Mouse (Mus musculus) gastrocnemius, adult 18-20 months (tissue): Measurements from ENCODE around the gene Krtdap. TPM values are rescaled to one million over a fixed set of nuclear protein-coding genes. Genes with fewer than 3 reads are reported as not detected.
"Not testable (repeated sequence)": the region's sequence is repeated elsewhere in the genome, so short reads cannot be mapped to it uniquely, and the experiment has no call there.

ENCODE experiments used
- DNase-seq: peaks from one replicate; pipeline ENCODE4 v3.0.0; 2021; ENCODE audit warnings: low spot score
- total RNA-seq, 2 experiments: library from RNA; stranded (reverse); gene quantifications; 2 replicates each; pipeline ENCODE4 v1.2.3; 2021

Gene Krtdap
- total RNA-seq, 2 experiments from 2014 or later, result 2.1 TPM; not detected in 1

DNA sequence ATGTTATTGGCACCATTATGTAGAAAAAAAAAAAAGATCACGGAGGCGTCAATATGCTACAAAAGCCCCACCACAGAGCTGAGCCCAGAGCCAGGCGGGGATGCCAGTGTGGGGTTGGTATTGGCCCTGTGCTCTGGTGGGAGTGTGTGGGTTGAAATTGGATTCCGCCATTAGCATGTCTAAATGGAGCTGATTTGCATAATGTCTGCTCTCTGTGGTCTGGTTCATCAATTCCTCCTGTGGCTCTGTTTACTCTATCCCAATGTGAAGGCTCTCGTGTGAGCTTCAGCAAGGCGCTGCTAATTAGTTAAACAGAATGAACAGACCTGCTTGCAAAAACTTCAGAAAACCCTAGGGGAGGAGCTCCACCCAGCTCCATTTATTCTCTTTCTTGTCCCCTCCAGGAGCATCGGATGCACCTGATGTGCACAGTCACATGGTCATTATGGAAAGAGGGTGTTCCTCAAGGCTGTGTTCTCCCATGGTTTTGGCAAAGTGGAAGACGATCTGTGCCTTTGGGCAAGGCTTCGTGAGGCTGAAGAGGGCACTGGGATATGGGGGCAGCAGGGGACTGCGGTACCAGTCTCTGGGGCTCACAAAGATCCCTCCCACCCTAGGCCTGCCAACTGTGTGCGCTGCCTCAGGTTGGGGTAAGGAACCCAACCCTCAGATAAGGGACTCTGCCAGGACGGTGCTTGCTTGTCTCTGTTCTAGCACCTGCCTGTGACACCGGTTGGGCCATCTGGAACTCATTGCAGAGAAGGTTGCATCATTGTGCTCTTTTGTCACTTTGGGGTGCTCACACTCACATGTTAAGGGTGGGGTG is 1.8 kb upstream of the Krtdap start:
- no peak for DNase-seq

DNA sequence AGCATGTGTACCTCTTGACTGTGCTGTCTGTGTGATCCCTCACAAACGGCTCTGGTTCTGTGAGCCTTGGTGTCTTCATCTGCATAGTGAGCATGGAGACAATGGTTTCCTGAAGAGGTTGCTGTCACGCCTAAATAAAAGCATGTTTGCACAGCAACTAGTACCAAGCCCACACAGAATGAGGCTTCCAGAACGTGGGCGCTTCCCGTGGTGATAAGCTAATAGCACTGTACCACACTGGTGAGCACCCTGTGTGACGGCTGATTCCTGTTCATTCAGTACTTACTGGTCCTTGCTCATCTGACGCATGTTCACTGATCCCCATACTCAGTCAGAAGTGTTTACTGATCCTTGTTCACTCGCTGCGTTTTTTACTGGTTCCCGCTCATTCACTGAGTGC is 2.4 kb downstream of the Krtdap start:
- no peak for DNase-seq

DNA sequence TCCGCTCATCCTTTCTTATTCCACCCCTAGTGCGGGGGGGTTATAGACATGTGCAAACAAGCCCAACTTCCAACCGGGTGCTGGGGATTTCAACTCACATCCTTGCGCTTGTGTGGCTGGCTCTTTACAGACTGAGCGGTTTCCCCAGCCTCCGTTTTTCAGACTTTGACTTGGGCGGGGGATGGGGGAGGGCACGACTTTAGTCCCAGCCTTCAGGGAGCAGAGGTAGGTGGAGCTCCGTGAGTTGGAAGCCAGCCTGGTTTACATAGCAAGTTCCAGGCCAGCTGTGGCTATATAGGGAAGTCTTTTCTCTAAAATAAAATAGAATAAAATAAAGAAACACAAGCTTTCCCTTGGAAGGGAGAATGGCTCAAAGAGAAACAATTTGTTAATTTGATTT is 4.2 kb downstream of the Krtdap start:
- no peak for DNase-seq

DNA sequence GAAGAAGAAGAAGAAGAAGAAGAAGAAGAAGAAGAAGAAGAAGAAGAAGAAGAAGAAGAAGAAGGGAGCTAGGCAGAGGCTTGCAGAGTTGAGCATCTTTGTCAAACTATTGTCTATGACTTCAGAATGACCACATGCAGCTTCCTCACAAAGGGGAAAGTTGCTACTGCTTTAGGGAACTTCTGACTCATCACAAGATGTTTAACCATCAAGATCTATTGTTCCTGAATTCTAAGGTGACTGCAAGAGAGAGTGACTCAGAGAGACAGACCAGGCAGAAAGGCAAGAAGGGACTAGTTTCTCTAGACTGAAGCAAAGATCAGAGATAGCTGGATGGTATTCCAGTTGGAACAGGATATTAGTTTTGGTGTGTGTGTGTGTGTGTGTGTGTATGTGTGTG is 7.2 kb downstream of the Krtdap start:
- DNase-seq, result no peak

DNA sequence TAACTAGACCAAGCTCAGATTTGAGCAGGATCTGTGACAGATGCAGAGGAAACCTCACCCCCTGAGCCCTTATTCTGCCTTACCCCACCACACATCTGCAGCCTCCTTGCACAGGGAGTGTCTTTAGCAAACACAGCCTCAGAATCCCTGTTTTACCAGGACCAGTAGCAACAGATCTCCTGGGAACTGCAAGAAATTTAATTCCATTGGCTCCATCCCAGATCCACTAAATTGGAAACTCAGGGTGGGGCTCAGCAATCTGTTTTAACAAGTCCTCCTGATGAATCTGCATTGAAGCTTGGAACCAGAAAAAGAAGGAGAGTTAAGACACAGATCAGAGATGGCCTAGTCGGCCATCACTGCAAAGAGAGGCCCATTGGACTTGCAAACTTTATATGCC is 9.1 kb downstream of the Krtdap start:
- no peak for DNase-seq

DNA sequence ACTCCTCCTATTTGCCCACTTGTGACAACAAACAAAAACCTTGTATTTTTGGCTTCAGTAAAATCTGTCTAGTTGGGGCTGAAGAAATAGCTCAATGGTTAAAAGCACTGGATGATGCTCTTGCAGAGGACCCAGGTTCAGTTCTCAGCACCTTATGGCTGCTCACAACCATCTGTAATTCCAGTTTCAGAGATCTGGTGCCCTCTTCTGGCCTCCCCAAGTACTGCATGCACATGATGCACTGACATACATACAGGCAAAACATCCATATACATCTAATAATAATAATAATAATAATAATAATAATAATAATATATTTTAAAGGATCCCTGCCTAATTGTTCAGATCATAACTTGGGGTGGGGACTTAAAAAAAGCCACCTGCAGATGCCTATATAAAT is 13.0 kb downstream of the Krtdap start:
- no peak for DNase-seq

DNA sequence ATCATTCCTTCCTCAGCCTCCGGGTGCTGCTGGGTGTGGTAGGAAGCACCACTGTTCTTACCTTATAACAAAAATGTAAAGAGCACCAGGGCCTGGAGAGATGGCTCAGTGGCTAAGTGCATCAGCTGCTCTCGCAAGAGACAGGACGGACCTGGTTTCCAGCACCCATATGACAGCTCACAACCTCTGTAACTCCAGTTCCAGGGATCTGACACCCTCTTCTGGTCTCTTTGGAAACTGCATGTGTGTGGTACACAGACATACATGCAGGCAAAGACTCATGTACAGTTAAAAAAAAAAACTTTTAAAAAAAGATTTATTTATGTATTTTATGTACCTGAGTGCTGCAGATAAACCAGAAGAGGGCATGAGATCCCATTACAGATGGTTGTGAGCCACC is 15.6 kb downstream of the Krtdap start:
- no peak for DNase-seq

DNA sequence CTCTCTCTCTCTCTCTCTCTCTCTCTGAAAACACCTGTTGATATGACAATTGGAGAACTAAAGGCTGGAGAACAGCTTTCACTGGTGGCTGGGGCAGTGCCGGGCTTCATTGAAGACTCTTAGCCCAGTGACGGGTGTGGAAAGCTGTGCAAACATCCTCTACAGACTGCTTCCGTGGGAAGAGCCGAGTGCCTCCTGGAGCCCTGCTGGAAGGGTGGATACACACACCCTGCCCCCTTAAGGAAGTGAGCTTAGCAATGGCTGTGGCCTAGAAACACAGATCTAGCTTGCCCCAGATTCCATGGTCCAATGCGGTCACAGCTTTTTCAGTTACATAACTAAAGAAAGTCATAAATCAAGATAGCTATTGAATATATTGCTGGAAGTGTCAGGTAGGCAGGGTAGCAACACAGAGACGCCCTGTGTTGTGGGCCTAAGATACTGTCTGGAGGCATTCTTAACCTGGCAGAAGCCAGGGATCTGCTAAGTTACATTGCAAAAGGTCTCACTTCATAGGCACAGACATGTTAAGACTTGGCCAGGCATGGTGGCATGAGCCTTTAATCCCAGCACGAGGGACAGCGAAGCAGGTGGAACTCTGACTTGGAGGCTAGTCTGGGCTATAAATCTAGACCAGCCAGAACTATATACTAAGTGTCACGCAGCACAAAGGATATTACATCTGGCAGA is 16.5 kb downstream of the Krtdap start:
- DNase-seq, result no peak

DNA sequence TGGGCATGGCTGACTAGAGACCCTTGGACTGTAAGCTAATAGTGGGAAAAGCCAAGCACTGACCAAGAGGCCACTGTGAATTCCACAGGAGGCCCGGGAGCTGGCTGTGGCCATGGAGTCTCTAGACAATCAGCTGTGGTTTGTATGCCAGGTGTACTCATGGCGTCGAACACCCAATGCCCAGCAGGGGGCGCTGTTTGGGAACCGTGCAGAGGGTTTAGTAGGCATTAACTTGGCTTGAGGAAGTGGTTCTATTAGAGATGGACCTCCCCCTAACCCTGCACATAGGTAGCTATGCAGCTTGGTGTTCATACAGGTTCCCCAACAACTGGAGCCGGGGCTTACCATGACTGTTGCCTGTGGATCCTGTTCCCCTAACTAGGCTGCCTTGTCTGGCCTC is 18.2 kb downstream of the Krtdap start:
- DNase-seq, result peak; percentile 12

DNA sequence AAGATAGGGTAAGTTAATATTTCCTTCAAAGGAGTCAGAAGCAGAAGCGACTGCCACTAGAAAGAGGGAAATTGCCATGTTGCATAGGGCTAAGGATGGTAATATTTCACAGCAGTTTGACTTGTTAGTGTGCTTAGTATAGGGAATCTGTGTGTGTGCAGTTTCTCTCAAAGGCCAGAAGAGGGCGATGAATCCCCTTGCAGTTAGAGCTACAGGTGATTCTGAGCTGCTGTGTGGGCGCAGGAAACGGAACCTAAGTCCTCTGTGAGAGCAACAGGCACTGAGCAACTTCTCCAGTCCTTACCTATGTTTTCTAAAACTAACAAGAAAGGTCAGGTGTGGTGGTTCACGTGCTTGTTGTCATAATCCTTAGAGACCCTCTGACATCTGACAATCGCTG is 22.6 kb downstream of the Krtdap start:
- no peak for DNase-seq

DNA sequence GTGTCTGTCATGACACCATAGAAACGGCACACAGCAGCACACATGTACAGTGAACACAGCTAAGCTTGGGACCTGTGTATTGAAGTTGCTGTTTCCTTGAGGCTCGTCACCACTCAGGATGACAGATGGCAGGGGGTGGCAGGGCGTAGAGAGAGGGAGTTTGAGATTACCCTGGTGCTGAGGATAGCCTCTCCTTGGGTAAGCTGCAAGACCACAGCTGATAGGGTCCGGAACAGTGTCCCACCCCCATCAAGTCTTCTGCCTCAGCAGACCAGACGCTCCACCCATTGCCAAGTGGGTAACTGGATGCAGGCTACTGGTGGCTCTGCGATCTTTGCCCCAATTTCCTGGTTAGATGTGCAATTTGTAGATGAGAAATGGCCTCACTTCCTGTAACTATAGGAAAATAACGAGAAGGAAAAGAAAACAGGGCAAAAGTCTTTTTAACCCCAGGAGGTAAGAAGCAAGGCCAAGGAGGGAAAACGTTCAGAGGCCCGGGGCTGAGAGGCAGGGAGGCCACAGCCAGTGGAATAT is 24.1 kb downstream of the Krtdap start:
- DNase-seq, result no peak

DNA sequence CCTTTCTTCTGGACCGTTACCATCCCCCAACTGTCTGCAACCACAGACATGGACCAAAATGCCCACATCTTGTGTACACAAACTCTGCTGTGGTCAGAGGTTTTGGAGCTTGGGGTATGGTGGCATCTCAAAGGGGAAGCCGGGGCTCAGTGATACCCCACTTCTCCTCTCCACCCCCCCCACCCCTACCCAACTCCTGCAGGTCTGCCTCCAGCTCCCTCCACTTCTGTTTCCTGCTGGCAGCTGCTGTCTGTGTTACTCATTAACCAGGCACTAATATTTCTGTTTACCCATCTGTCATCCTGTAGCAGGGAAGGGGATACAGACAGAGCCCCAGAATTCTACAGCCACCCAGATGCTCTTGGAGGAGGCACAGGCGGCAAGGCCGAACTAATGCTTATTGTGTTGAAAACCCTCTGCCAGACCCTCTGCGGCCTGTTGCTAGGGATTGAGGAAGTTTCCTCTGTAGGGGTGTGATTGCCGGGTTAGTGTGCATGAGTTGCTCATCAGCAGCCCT is 24.7 kb downstream of the Krtdap start:
- no peak for DNase-seq

DNA sequence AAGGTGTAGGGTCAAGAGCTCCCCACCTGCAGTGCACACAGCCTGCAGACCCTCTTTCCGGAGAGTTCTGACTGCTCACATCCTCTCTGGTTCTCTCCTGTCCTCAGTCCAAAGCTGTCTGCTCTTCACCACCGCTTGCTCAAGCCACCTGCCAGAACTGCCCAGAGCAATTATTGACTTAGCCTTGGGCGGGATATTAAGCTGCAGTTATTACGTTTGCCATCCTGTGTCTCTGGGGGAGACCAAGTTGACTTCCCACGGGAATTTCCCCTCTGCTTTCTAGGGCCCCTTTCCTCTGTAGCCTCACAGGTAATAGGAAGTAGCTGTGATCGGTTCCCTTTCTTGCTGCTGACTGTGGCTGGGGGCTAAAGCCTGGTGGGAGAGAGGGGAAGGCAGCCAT is 32.4 kb downstream of the Krtdap start:
- no peak for DNase-seq

DNA sequence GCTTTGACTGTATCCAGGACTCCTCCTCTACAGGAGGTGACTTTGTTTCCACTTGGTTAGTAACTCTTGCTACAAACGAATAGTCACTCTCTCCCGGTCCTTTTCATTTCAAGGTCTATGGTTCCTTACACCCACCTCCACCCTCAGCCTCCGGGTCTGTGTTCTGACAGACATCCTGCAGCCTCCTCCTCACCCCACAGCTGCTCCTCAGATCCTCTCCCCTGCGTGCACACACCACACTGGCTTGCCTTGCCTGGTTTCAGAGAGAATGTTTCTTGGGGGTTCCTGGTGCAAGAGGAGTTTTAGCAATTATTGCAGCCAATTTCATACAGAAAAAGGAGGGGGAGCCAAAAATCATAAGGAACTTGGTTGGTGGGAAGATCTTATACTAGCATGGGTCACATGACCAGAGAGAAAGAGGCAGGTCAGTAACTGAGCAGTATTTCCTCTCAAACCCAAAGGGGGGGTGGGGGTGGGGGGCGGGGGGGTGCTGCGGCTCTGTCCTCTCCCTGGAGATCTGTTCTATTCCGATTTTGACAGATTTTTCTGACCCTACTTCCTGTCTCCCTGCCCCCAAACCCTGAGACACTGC is 33.3 kb downstream of the Krtdap start:
- no peak for DNase-seq

DNA sequence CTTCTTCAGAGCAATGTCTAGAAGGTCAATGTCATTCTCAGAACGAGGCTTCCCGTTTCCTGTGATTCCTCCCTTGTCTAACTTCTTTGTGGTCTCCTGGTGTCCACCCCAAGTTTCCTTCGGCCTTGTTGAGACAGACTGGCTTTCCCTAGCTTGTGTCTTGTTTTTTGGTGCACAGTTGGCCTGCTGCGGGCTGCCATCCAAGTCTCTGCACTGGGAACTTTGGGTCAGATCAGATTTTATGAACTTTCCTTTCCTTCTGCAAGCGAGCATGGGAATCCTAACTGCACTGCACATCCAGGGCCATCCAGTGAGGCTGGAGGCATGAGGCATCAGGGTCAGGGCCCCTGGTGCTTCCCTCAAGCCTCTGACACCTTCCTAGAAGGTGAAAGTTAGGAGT is 33.8 kb downstream of the Krtdap start:
- no peak for DNase-seq

DNA sequence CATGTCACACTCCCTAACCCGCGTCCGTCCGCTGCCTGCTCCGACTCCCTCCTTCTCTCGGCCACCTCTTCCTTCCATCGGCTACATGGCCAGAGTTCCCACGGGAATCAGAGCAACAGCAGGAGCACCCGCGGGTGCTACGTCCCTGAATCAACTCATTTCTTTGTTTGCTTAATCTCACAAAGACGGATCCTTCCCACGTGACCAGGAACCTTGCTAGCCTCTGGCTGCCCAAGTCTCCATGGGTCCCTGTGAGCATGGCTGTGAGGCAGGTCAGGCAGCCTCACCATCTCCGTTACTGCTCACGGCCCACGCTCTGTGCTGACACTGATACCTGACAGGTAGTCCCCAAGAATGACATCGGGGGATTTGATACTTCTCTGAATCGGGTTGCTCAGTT is 36.0 kb downstream of the Krtdap start, which contains the start of gene Ffar2:
Ffar2 (minus strand) TSS at position 101 of the 400 bp plus-strand sequence.
- DNase-seq, result no peak

DNA sequence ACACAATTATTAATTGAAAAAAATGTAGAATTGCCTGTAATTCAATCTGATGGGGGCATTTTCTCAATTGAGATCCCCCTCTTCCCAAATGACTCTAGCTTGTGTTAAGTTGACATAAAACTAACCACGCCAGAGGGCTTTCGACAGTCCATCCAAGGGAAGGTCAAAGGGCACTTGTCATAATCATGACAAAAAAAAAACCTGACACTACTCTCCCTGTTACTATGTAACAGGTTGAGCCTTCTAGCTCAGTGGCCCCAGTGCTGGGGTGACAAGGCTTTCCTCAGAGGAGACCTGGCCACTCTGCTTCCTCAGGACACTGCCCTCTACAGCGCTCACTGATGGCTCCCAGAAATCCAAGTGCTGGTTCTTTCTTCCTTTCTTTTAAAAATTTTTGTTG is 36.6 kb downstream of the Krtdap start:
- no peak for DNase-seq

DNA sequence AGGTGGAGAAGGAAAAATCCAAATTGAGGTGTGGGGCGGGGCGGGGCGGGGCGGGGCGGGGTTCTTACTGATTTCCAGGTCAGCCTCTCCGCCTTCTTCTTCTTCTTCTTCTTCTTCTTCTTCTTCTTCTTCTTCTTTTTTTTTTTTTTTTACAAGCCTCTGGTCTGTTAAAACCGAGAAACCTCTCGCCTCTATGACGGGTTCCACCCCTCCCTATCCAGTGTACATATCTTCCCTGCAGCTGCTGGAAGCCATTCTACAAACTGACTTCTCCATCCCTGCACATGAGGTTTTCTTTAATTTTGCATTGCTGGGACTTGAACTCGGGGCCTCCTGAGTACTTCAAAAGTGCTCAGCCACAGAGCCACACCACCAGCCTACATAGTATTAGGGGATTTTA is 39.0 kb downstream of the Krtdap start:
- no peak for DNase-seq

DNA sequence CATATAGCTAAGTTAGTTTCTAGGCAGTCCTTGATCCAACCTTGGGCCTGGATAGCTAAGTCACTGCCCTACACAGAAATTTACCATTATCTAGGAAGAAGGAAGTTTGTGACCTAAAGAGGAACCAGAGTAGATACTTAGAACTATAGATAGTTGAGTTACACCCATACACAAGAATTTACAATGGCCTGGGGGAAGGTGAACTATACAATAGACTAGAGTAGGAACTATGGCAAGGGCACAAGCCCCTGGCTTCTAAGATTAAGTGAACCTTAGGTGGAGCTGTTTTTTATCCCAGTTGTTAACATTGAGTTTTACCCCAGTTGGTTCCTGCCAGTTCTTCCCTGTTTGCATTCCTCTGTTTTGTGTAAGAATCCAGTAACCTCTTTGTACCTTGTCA is 41.2 kb downstream of the Krtdap start:
- DNase-seq, result not testable (repeated sequence)

DNA sequence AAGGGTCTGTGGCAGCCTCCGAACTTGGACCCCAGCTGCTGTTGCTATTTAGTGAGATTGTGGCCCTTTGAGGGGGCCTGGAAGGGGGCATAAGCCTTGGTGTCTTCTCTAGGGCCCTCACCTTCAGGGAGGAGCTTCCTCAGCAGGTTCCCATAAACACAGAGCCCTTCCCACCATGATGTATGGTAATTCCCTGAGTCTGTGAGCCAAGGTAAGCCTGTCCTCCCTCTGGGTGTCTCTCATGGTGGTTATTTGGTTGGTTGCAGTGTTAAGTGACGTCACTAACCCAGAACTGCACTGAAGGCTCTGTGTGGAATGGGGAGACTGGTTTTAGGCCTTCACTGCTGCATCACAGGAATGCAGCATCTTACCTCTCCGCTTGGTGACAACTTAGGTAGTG is 41.7 kb downstream of the Krtdap start:
- DNase-seq, result no peak

DNA sequence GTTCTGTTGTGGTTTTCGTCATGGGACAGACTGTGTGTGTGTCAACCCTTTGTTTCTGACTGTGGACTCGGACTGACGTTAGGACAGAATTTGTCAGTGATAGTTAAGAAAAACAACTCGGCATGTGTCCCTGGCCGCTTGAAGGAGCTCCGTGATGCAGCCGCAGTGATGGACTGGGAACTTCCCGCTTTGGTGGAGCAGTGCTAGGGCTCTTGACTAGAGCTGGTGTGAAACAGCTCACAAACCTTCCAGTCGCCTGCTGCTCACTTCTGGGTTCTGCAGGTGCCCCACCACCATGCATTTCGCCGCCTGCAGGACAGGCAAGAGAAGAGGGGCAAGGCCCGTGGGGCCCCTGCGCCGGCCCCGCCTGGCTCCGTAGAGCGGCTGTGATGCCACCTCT is 44.6 kb downstream of the Krtdap start:
- no peak for DNase-seq

DNA sequence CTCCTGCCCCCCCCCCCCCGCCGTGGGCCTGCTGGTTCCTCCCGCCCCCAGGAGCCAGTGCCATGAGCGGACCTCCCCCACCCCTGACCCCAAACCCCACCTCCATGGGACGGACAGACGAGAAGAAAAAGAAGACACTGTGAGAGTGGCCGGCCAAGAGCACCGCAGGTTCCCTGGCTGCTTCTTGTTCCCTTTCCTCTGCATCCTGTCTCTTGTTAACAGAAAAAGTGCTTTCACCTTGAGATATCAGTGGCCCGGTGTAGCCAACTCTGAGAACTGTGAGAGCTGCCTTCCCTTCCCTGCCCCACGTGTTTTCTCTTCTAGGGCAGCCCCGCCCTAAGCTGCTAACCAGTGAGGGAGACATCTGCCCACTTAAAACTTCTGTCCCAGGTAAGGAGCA is 45.0 kb downstream of the Krtdap start:
- not testable (repeated sequence) for DNase-seq
